Mouse (Mus musculus): Measurements from ENCODE around the gene Rhobtb1. TPM values are rescaled to one million over a fixed set of nuclear protein-coding genes. Genes with fewer than 3 reads are reported as not detected.

Rhobtb1 gene
- polyA plus RNA-seq, 1 experiment = 9.9 TPM

DNA sequence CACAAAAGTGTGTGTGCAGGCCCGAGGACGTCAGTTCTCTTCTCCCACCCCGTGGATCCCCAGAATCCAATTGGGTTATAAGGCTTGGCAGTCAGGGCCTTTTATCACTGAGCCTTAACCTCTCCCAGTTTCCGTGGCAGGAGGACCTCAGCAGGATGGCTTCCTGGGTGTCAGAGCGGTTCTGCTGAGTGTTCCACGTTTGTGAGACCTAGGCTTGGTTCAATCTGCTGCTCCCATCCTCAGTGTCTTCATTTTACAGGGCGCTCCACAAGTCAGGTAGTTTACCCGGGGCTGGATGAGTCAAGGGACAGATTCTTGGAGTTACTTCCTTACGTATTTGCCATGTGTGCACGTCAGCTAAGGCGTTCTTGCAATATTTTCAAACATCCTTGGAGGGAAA, 182.0 kb downstream of the Rhobtb1 start:
- no peak for DNase-seq
- H3K4me3 ChIP-seq (replicated peaks; ENCODE audit: extremely low read depth, low read depth, low read length) = no peak overlapping the region
- no peaks in the 10 kb centered on the region for H3K4me1 ChIP-seq (ENCODE audit: control insufficient read depth, insufficient read depth, low read length)
- TF ChIP-seq CTCF (IDR thresholded peaks at IDR 0.05; ENCODE audit: insufficient read depth, low read length) (no peak), POLR2A (IDR thresholded peaks at IDR 0.05; ENCODE audit: borderline replicate concordance, extremely low read depth, low read depth, low read length) (no peak)
- WGBS = 90% methylated on average over 11 of the region's 11 CpGs

DNA sequence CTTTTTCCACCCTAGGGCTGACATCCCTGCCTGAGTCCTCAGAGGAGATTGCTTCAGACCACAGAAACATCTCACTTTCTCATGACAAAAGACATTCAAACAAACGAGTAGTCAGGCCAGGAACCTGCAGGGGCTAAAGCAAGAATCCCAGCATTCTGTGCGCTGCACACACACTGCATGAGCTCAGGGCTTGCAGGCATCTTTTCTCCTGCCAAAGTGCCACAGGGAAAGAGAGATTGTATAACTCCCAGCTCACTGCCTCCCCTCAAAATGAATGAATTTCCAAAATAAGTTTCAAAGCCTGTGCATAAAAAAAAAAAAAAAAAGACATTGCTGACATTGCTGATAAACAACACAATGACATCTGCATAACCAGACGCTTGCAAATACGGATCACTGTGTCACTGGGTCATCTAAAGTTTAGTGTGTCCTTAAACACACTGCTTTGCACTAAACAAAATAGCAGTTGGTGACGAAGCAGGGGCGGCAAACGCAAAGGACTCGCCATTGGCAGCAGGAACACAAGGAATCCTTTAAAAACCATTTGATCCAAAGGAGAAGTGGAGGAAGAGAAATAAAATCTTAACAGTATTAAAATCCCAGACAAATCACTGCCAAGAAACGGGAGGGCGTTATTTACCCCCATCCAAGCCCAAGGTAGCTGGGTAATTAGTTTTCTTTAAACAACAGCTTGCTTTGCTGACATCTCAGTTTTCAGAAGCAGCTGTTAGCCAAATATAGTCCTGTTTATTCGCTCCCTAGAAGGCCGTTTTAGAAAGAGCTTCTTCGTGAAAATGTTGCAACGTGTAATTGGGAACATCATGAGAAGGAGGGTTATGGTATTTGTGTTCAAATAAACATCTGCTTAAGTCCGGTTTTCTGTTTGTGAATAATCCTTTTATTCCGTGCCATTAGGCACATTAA, 183.3 kb downstream of the Rhobtb1 start:
- DNase-seq = no peak
- WGBS = 64% methylated on average over 16 of the region's 16 CpGs
- TF ChIP-seq POLR2A (IDR thresholded peaks at IDR 0.05; ENCODE audit: borderline replicate concordance, extremely low read depth, low read depth, low read length) = no peak
- TF ChIP-seq CTCF (IDR thresholded peaks at IDR 0.05; ENCODE audit: insufficient read depth, low read length) = no peak

DNA sequence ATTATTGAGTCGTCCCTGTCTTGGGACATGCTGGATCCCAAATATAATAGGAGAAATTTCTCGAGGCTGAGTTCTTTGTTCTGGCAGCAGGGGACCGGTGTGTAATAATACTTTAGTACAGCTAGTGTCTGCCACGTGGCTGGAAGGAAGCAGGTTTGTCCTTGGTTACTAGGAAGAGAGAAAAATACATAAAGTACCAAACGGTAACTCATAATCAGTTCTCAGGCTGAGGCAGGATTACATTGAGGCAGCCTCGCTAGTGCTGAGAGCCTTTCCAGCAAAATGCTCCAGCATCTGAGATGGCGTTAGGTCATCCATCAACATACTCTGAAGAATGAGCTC, 183.9 kb downstream of the Rhobtb1 start:
- no peak for DNase-seq
- Histone ChIP-seq H3K4me1 (ENCODE audit: control insufficient read depth, insufficient read depth, low read length) (no peaks in the 10 kb centered on the region), H3K4me3 (replicated peaks; ENCODE audit: extremely low read depth, low read depth, low read length) (no peak overlapping the region)
- TF ChIP-seq POLR2A (IDR thresholded peaks at IDR 0.05; ENCODE audit: borderline replicate concordance, extremely low read depth, low read depth, low read length) (no peak), CTCF (IDR thresholded peaks at IDR 0.05; ENCODE audit: insufficient read depth, low read length) (no peak)
- 51% methylated on average over 7 of the region's 7 CpGs for WGBS

More for the DNA sequence above, 183.3 kb downstream of the Rhobtb1 start:
- Histone ChIP-seq H3K4me3 (replicated peaks; ENCODE audit: extremely low read depth, low read depth, low read length) (no peak overlapping the region), H3K4me1 (ENCODE audit: control insufficient read depth, insufficient read depth, low read length) (no peaks in the 10 kb centered on the region)

DNA sequence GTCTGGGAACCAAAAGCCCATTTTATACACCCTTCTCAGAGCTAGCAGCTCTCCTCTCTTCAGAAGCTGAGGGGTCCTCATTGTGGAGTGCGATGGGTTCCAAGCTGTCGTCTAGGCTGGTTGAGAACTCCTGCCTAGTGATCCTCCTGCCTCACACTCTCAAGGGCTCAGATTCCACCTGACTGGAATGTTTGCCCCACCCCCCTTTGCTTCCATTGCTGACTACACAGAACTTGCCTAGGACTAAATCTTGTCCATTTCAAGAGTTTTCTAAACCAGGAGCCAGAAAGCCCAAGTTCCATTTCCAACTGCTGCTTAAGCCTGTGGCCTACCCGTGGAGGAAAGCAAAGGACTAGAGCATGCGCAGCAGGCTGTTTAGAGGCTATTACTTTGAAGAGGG, 184.4 kb downstream of the Rhobtb1 start:
- Histone ChIP-seq H3K4me3 (replicated peaks; ENCODE audit: extremely low read depth, low read depth, low read length) (no peak overlapping the region), H3K4me1 (ENCODE audit: control insufficient read depth, insufficient read depth, low read length) (no peaks in the 10 kb centered on the region)
- DNase-seq = no peak
- TF ChIP-seq CTCF (IDR thresholded peaks at IDR 0.05; ENCODE audit: insufficient read depth, low read length) = no peak
- TF ChIP-seq POLR2A (IDR thresholded peaks at IDR 0.05; ENCODE audit: borderline replicate concordance, extremely low read depth, low read depth, low read length) = no peak
- WGBS = 79% methylated on average over 4 of the region's 4 CpGs

DNA sequence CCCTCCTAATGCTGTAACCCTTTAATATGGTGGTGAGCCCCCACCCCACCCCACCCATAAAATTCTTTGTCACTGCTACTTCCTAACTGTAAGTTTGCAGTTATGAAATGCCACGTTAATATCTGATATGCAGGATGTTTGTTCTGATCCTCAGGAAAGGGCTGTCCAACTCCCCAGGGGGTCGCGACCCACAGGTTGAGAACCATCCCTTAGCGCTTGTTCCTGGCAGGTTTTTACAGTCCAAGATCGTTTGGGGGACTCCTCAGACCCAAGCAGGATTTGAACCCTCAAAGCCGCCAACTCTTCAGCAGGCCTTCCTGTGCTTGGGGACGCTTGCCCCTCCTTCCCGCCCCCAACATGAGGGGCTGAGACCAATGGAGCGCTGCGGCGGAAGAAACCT, 185.0 kb downstream of the Rhobtb1 start:
- H3K4me3 ChIP-seq (replicated peaks; ENCODE audit: extremely low read depth, low read depth, low read length) = no peak overlapping the region
- DNase-seq = no peak
- H3K4me1 ChIP-seq (ENCODE audit: control insufficient read depth, insufficient read depth, low read length) = no peaks in the 10 kb centered on the region
- WGBS = 82% methylated on average over 11 of the region's 11 CpGs
- TF ChIP-seq CTCF (IDR thresholded peaks at IDR 0.05; ENCODE audit: insufficient read depth, low read length) = no peak
- TF ChIP-seq POLR2A (IDR thresholded peaks at IDR 0.05; ENCODE audit: borderline replicate concordance, extremely low read depth, low read depth, low read length) = no peak

DNA sequence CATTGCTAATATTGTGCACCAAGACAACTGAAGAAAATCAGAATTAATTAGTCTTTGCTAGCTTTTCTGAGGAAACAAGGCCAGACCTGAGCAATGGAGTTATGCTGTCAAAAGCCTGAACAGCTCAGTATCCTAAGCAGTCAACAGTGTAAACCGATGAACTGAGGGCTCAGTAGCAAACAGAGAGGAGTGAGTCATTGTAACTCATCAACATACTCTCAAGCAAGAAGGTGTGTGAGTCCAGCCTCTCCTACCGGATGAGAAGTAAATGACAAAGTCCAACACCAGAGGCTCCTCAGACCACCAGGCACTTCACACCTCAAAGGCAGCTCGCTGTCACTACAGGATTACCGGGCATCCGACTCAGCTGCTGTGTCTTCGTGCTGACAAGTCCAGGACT, 188.8 kb downstream of the Rhobtb1 start:
- DNase-seq = no peak
- 86% methylated on average over 6 of the region's 6 CpGs for WGBS
- Histone ChIP-seq H3K4me3 (replicated peaks; ENCODE audit: extremely low read depth, low read depth, low read length) (no peak overlapping the region), H3K4me1 (ENCODE audit: control insufficient read depth, insufficient read depth, low read length) (no peaks in the 10 kb centered on the region)
- TF ChIP-seq POLR2A (IDR thresholded peaks at IDR 0.05; ENCODE audit: borderline replicate concordance, extremely low read depth, low read depth, low read length) = no peak
- TF ChIP-seq CTCF (IDR thresholded peaks at IDR 0.05; ENCODE audit: insufficient read depth, low read length) = no peak

Other genes starting within 250 kb of the Rhobtb1 start
- 0.53 and 1.0 TPM in 2 replicates for gene A930033H14Rik, start 61.7 kb downstream of the Rhobtb1 start, polyA plus RNA-seq (2012; rRNA removed)
- gene Cdk1, start 201.5 kb downstream of the Rhobtb1 start, polyA plus RNA-seq (2012; rRNA removed) = 2.9 and 5.8 TPM in 2 replicates
- gene Ank3, start 247.3 kb downstream of the Rhobtb1 start, polyA plus RNA-seq (2012; rRNA removed) = 19.2 and 23.3 TPM in 2 replicates